Mouse (Mus musculus): ENCODE measurements around the gene Olfr1317. TPM values are rescaled to one million over a fixed set of nuclear protein-coding genes. Genes with fewer than 3 reads are reported as not detected.

Olfr1317 gene
- not detected in 2 replicates for polyA plus RNA-seq (2015; fragmentation: Nextera tagmentation; extraction: Ambion mirVana)

GRCm38 (mm10) chr2:112140029-112140428 is at the start of gene Olfr1317:
Gene Olfr1317, plus strand, starts transcription at chr2:112140329.
- H3K27me3 ChIP-seq (replicated peaks; ENCODE audit: control insufficient read depth, insufficient read depth, low read length), result no peaks in the 10 kb centered on the region
- H3K9ac ChIP-seq (ENCODE audit: low read depth, low read length), result no peak within 1 kb of the TSS
- H3K4me2 ChIP-seq (ENCODE audit: low read depth, low read length), result no peak within 1 kb of the TSS
- no peak for ATAC-seq
- 60% methylated on average over 2 of the region's 2 CpGs for WGBS
- no peaks in the 10 kb centered on the region for H3K4me1 ChIP-seq (ENCODE audit: control insufficient read depth, insufficient read depth, low read length)
- H3K9me3 ChIP-seq (ENCODE audit: control insufficient read depth, low read length), result no peaks in the 10 kb centered on the region
- no peaks in the 10 kb centered on the region for H3K36me3 ChIP-seq (ENCODE audit: control insufficient read depth, insufficient read depth, low read length)
- H3K27ac ChIP-seq (ENCODE audit: low read length), result no peak within 1 kb of the TSS
- H3K4me3 ChIP-seq (ENCODE audit: low read length), result no peak within 1 kb of the TSS

GRCm38 (mm10) chr2:112096681-112097080 is 43.4 kb upstream of the Olfr1317 start, which contains the start of gene Olfr1314:
Gene Olfr1314, minus strand, starts transcription at chr2:112096781.
- H3K4me3 ChIP-seq (ENCODE audit: low read length), result no peak within 1 kb of the TSS
- H3K4me1 ChIP-seq (ENCODE audit: control insufficient read depth, insufficient read depth, low read length), result no peaks in the 10 kb centered on the region
- no peaks in the 10 kb centered on the region for H3K27me3 ChIP-seq (replicated peaks; ENCODE audit: control insufficient read depth, insufficient read depth, low read length)
- no peak within 1 kb of the TSS for H3K27ac ChIP-seq (ENCODE audit: low read length)
- H3K36me3 ChIP-seq (ENCODE audit: control insufficient read depth, insufficient read depth, low read length), result no peaks in the 10 kb centered on the region
- H3K4me2 ChIP-seq (ENCODE audit: low read depth, low read length), result no peak within 1 kb of the TSS
- no peak for ATAC-seq
- H3K9me3 ChIP-seq (ENCODE audit: control insufficient read depth, low read length), result no peaks in the 10 kb centered on the region
- H3K9ac ChIP-seq (ENCODE audit: low read depth, low read length), result no peak within 1 kb of the TSS

GRCm38 (mm10) chr2:112115340-112115739 is 24.8 kb upstream of the Olfr1317 start, which contains the start of gene Olfr1315-ps1:
Gene Olfr1315-ps1, minus strand, starts transcription at chr2:112115440.
- no peaks in the 10 kb centered on the region for H3K36me3 ChIP-seq (ENCODE audit: control insufficient read depth, insufficient read depth, low read length)
- no peak within 1 kb of the TSS for H3K9ac ChIP-seq (ENCODE audit: low read depth, low read length)
- no peak within 1 kb of the TSS for H3K4me2 ChIP-seq (ENCODE audit: low read depth, low read length)
- no peaks in the 10 kb centered on the region for H3K27me3 ChIP-seq (replicated peaks; ENCODE audit: control insufficient read depth, insufficient read depth, low read length)
- no peak within 1 kb of the TSS for H3K27ac ChIP-seq (ENCODE audit: low read length)
- no peak within 1 kb of the TSS for H3K4me3 ChIP-seq (ENCODE audit: low read length)
- no peaks in the 10 kb centered on the region for H3K4me1 ChIP-seq (ENCODE audit: control insufficient read depth, insufficient read depth, low read length)
- no peaks in the 10 kb centered on the region for H3K9me3 ChIP-seq (ENCODE audit: control insufficient read depth, low read length)
- 78% methylated on average over 1 of the region's 1 CpGs for WGBS
- ATAC-seq, result no peak

DNA sequence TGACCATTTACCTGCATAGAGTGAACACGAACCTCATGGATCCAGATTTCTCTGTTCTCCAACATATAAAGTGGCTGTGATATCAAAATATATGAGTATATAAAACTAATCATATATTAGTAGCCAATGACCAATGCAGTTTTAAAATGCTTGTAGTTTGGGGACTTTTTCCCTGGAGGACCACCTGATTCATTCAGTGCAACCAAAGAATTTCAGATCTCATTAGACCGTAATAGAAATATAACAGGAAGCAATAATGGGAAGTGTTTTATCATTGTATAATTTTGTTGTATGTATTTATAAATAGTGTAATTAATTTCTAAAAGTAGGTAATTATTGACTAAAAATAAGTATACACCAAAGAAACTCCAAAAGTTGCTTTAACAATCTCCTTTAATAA is 5.3 kb upstream of the Olfr1317 start, which contains the start of gene Olfr1316:
TSS of gene Olfr1316 (minus strand) at position 101 of the 400 bp plus-strand sequence.
- no peak for ATAC-seq
- H3K27ac ChIP-seq (ENCODE audit: low read length), result no peak within 1 kb of the TSS
- no peaks in the 10 kb centered on the region for H3K36me3 ChIP-seq (ENCODE audit: control insufficient read depth, insufficient read depth, low read length)
- 86% methylated on average over 2 of the region's 2 CpGs for WGBS
- no peak within 1 kb of the TSS for H3K4me3 ChIP-seq (ENCODE audit: low read length)
- no peaks in the 10 kb centered on the region for H3K4me1 ChIP-seq (ENCODE audit: control insufficient read depth, insufficient read depth, low read length)
- no peaks in the 10 kb centered on the region for H3K27me3 ChIP-seq (replicated peaks; ENCODE audit: control insufficient read depth, insufficient read depth, low read length)
- no peaks in the 10 kb centered on the region for H3K9me3 ChIP-seq (ENCODE audit: control insufficient read depth, low read length)
- no peak within 1 kb of the TSS for H3K4me2 ChIP-seq (ENCODE audit: low read depth, low read length)
- no peak within 1 kb of the TSS for H3K9ac ChIP-seq (ENCODE audit: low read depth, low read length)

GRCm38 (mm10) chr2:112153898-112154297 is 13.8 kb downstream of the Olfr1317 start, which contains the start of gene Olfr1318:
Gene Olfr1318, plus strand, starts transcription at chr2:112154198.
- Histone ChIP-seq H3K4me1 (ENCODE audit: control insufficient read depth, insufficient read depth, low read length) (no peaks in the 10 kb centered on the region), H3K27ac (ENCODE audit: low read length) (no peak within 1 kb of the TSS), H3K9ac (ENCODE audit: low read depth, low read length) (no peak within 1 kb of the TSS), H3K4me2 (ENCODE audit: low read depth, low read length) (no peak within 1 kb of the TSS), H3K9me3 (ENCODE audit: control insufficient read depth, low read length) (no peaks in the 10 kb centered on the region), H3K27me3 (replicated peaks; ENCODE audit: control insufficient read depth, insufficient read depth, low read length) (no peaks in the 10 kb centered on the region), H3K4me3 (ENCODE audit: low read length) (no peak within 1 kb of the TSS), H3K36me3 (ENCODE audit: control insufficient read depth, insufficient read depth, low read length) (no peaks in the 10 kb centered on the region)
- no peak for ATAC-seq

Other genes starting within 250 kb of the Olfr1317 start
- gene Olfr1306, start 224.1 kb upstream of the Olfr1317 start, polyA plus RNA-seq (2015; fragmentation: Nextera tagmentation; extraction: Ambion mirVana), result not detected in 2 replicates
- gene Olfr1307, start 190.9 kb upstream of the Olfr1317 start, polyA plus RNA-seq (2015; fragmentation: Nextera tagmentation; extraction: Ambion mirVana), result not detected in 2 replicates
- not detected in 2 replicates for gene Olfr1308, start 175.4 kb upstream of the Olfr1317 start, polyA plus RNA-seq (2015; fragmentation: Nextera tagmentation; extraction: Ambion mirVana)
- gene Olfr1309, start 150.0 kb upstream of the Olfr1317 start, polyA plus RNA-seq (2015; fragmentation: Nextera tagmentation; extraction: Ambion mirVana), result not detected in 2 replicates
- not detected in 2 replicates for gene Olfr1310, start 127.6 kb upstream of the Olfr1317 start, polyA plus RNA-seq (2015; fragmentation: Nextera tagmentation; extraction: Ambion mirVana)
- gene Olfr1311, start 115.9 kb upstream of the Olfr1317 start, polyA plus RNA-seq (2015; fragmentation: Nextera tagmentation; extraction: Ambion mirVana), result not detected in 2 replicates
- not detected in 2 replicates for gene Olfr1312, start 90.1 kb upstream of the Olfr1317 start, polyA plus RNA-seq (2015; fragmentation: Nextera tagmentation; extraction: Ambion mirVana)
- not detected in 2 replicates for gene Olfr1313, start 62.5 kb upstream of the Olfr1317 start, polyA plus RNA-seq (2015; fragmentation: Nextera tagmentation; extraction: Ambion mirVana)
- gene Olfr1314, start 43.5 kb upstream of the Olfr1317 start, polyA plus RNA-seq (2015; fragmentation: Nextera tagmentation; extraction: Ambion mirVana), result not detected in 2 replicates
- not detected in 2 replicates for gene Olfr1315-ps1, start 24.9 kb upstream of the Olfr1317 start, polyA plus RNA-seq (2015; fragmentation: Nextera tagmentation; extraction: Ambion mirVana)
- not detected in 2 replicates for gene Olfr1316, start 5.4 kb upstream of the Olfr1317 start, polyA plus RNA-seq (2015; fragmentation: Nextera tagmentation; extraction: Ambion mirVana)
- not detected in 2 replicates for gene Olfr1318, start 13.9 kb downstream of the Olfr1317 start, polyA plus RNA-seq (2015; fragmentation: Nextera tagmentation; extraction: Ambion mirVana)
- 19.9 and 22.6 TPM in 2 replicates for gene Lpcat4, start 99.1 kb downstream of the Olfr1317 start, polyA plus RNA-seq (2015; fragmentation: Nextera tagmentation; extraction: Ambion mirVana)
- gene Nutm1, start 119.0 kb downstream of the Olfr1317 start, polyA plus RNA-seq (2015; fragmentation: Nextera tagmentation; extraction: Ambion mirVana), result 0.04 TPM in 1 of 2 replicates, not detected in the other
- 214 and 238 TPM in 2 replicates for gene Nop10, start 121.6 kb downstream of the Olfr1317 start, polyA plus RNA-seq (2015; fragmentation: Nextera tagmentation; extraction: Ambion mirVana)
- 11.9 and 14.9 TPM in 2 replicates for gene Slc12a6, start 125.5 kb downstream of the Olfr1317 start, polyA plus RNA-seq (2015; fragmentation: Nextera tagmentation; extraction: Ambion mirVana)
- not detected in 2 replicates for gene Gm21985, start 126.0 kb downstream of the Olfr1317 start, polyA plus RNA-seq (2015; fragmentation: Nextera tagmentation; extraction: Ambion mirVana)
- 113 and 118 TPM in 2 replicates for gene Emc4, start 227.7 kb downstream of the Olfr1317 start, polyA plus RNA-seq (2015; fragmentation: Nextera tagmentation; extraction: Ambion mirVana)
- 31.9 and 33.9 TPM in 2 replicates for gene Katnbl1, start 238.9 kb downstream of the Olfr1317 start, polyA plus RNA-seq (2015; fragmentation: Nextera tagmentation; extraction: Ambion mirVana)

Measured in intestine, embryonic 16.5 days (tissue).